Mouse (Mus musculus): ENCODE measurements around the gene Med9. TPM values are rescaled to one million over a fixed set of nuclear protein-coding genes. Genes with fewer than 3 reads are reported as not detected.
A peak's percentile ranks its signal among the peaks of the same experiment; 100 is the strongest.

The Med9 gene
- total RNA-seq (2021), result 10 to 100 TPM; 15.3 to 17.9 TPM
- long read RNA-seq, experiment 1, transcript Med9-201 (2 exons, 1,920 nt), result major isoform, 28 of 104 reads
- long read RNA-seq, experiment 1, partial matches to known transcripts, result 0 of 104 reads
- long read RNA-seq, experiment 1, other reads (novel, unspliced or antisense), result 76 of 104 reads
- long read RNA-seq, experiment 2, transcript Med9-201 (2 exons, 1,920 nt), result major isoform, 49 of 147 reads
- long read RNA-seq, experiment 2, partial matches to known transcripts, result 98 of 147 reads
- long read RNA-seq, experiment 2, other reads (novel, unspliced or antisense), result 0 of 147 reads

GRCm38 (mm10) chr11:59947752-59948400 lies at the start of gene Med9:
Gene Med9 (plus strand): TSS chr11:59948206.
- peak; percentile 87 to 90 for DNase-seq
- intact Hi-C loops (cut with DNase I), result no loop called here

GRCm38 (mm10) chr11:59899711-59900685 lies 48.0 kb upstream of the Med9 start:
- peak in 1 of 2 experiments; percentile 13 for DNase-seq
- intact Hi-C loops (cut with DNase I), result no loop called here

GRCm38 (mm10) chr11:59900995-59901394 lies 47.0 kb upstream of the Med9 start:
- no peak for DNase-seq
- intact Hi-C loops (cut with DNase I), result no loop called here

GRCm38 (mm10) chr11:59902045-59902726 lies 45.8 kb upstream of the Med9 start:
- intact Hi-C loops (cut with DNase I), result no loop called here
- peak in 1 of 2 experiments; percentile 43 for DNase-seq

- intact Hi-C loops (cut with DNase I), result no loop called here
- no peak for DNase-seq
Measured at GRCm38 (mm10) chr11:59906521-59907123, 41.4 kb upstream of the Med9 start.

GRCm38 (mm10) chr11:59908446-59908845 lies 39.6 kb upstream of the Med9 start:
- intact Hi-C loops (cut with DNase I), result no loop called here
- DNase-seq, result no peak

- DNase-seq, result no peak
- intact Hi-C loops (cut with DNase I), result no loop called here
Measured at GRCm38 (mm10) chr11:59910586-59910985, 37.4 kb upstream of the Med9 start.

GRCm38 (mm10) chr11:59911523-59911922 lies 36.5 kb upstream of the Med9 start:
- no peak for DNase-seq
- intact Hi-C loops (cut with DNase I), result no loop called here

- intact Hi-C loops (cut with DNase I), result no loop called here
Measured at GRCm38 (mm10) chr11:59913702-59914101, 34.3 kb upstream of the Med9 start.

GRCm38 (mm10) chr11:59918014-59918413 lies 30.0 kb upstream of the Med9 start:
- no peak for DNase-seq
- intact Hi-C loops (cut with DNase I), result no loop called here

More at GRCm38 (mm10) chr11:59913702-59914101, 34.3 kb upstream of the Med9 start:
- no peak for DNase-seq

- DNase-seq, result no peak
- intact Hi-C loops (cut with DNase I), result no loop called here
Measured at GRCm38 (mm10) chr11:59919401-59919800, 28.6 kb upstream of the Med9 start.

GRCm38 (mm10) chr11:59920331-59920730 lies 27.7 kb upstream of the Med9 start:
- intact Hi-C loops (cut with DNase I), result no loop called here
- DNase-seq, result no peak

- intact Hi-C loops (cut with DNase I), result no loop called here
Measured at GRCm38 (mm10) chr11:59921265-59921664, 26.7 kb upstream of the Med9 start.

GRCm38 (mm10) chr11:59930031-59930430 lies 18.0 kb upstream of the Med9 start:
- intact Hi-C loops (cut with DNase I), result no loop called here
- DNase-seq, result no peak

More at GRCm38 (mm10) chr11:59921265-59921664, 26.7 kb upstream of the Med9 start:
- no peak for DNase-seq

- DNase-seq, result no peak
- intact Hi-C loops (cut with DNase I), result no loop called here
Measured at GRCm38 (mm10) chr11:59932560-59933337, 15.3 kb upstream of the Med9 start.

- intact Hi-C loops (cut with DNase I), result no loop called here
- DNase-seq, result no peak
Measured at GRCm38 (mm10) chr11:59933943-59934342, 14.1 kb upstream of the Med9 start.

- intact Hi-C loops (cut with DNase I), result no loop called here
- DNase-seq, result no peak
Measured at GRCm38 (mm10) chr11:59937023-59937422, 11.0 kb upstream of the Med9 start.

- intact Hi-C loops (cut with DNase I), result no loop called here
- no peak for DNase-seq
Measured at GRCm38 (mm10) chr11:59937615-59938014, 10.4 kb upstream of the Med9 start.

GRCm38 (mm10) chr11:59939821-59940220 lies 8.2 kb upstream of the Med9 start:
- no peak for DNase-seq
- intact Hi-C loops (cut with DNase I), result no loop called here
